22 mouse cellular contexts compared by ENCODE assay signal in the genomic region with DNA sequence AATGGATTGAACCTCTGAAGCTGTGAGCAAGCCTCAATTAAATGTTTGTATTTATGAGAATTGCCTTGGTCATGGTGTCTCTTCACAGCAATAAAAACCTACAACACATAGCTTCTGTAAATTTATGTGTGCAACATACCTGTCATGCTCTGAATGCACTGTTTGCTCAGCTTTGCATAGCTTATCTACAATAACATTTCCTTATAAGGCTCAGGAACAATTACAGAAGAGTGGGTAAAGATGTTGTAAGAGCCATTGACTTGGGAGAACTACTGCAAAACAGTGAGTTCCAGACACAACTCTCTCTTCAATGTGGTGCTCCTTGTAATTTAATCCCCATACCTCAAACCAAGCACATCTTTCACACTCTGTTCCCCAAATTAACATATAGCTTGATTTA.
"Had no signal": no experiment of that assay in that cellular context is flagged by ENCODE, and none has a peak within 500 bp of the region (broad histone marks: within the 10 kb centered on the region; RNA-seq: fewer than 3 reads in every experiment).

No protein-coding gene starts in this region.

- H3K27me3 ChIP-seq: heart, embryonic 12.5 days; hindbrain, embryonic 13.5 days; hindbrain, embryonic 15.5 days; limb, embryonic 12.5 days; liver, embryonic 13.5 days had no signal

- ATAC-seq: forebrain, postnatal 0 days; hindbrain, postnatal 0 days had no signal

- DNase-seq: forebrain, postnatal 0 days; gastrocnemius, postnatal 14 days; gastrocnemius, postnatal 36 days; heart, adult 18-20 months; heart, postnatal 10 days; kidney, adult 18-20 months; kidney, adult 9 months; kidney, postnatal 10 days; kidney, postnatal 25 days; kidney, postnatal 4 days; liver; liver, embryonic 13.5 days had no signal

- H3K4me3 ChIP-seq: heart, embryonic 10.5 days; heart, embryonic 12.5 days; hindbrain, embryonic 13.5 days; hindbrain, embryonic 15.5 days; layer of hippocampus, adult 2 months; left cerebral cortex, adult 2 months; limb, embryonic 10.5 days; limb, embryonic 12.5 days; liver, embryonic 13.5 days had no signal

- H3K27ac ChIP-seq: heart, embryonic 10.5 days; hindbrain, embryonic 13.5 days; hindbrain, embryonic 15.5 days; hindbrain, postnatal 0 days; layer of hippocampus, adult 2 months; left cerebral cortex, adult 2 months; limb, embryonic 10.5 days; limb, embryonic 12.5 days; liver, embryonic 13.5 days had no signal

- H3K9ac ChIP-seq: forebrain, postnatal 0 days; heart, embryonic 12.5 days; hindbrain, embryonic 13.5 days; hindbrain, embryonic 15.5 days; limb, embryonic 12.5 days; liver, embryonic 13.5 days had no signal

- H3K4me2 ChIP-seq: heart, embryonic 12.5 days; hindbrain, embryonic 13.5 days; hindbrain, embryonic 15.5 days; limb, embryonic 12.5 days; liver, embryonic 11.5 days; liver, embryonic 13.5 days had no signal

- H3K9me3 ChIP-seq: heart, embryonic 10.5 days; heart, embryonic 12.5 days; hindbrain, embryonic 13.5 days; hindbrain, embryonic 15.5 days; limb, embryonic 10.5 days; limb, embryonic 12.5 days; liver, embryonic 13.5 days had no signal

- H3K36me3 ChIP-seq: heart, embryonic 10.5 days; heart, embryonic 12.5 days; hindbrain, embryonic 13.5 days; hindbrain, embryonic 15.5 days; limb, embryonic 10.5 days; limb, embryonic 12.5 days; liver, embryonic 13.5 days had no signal

- H3K4me1 ChIP-seq: heart, embryonic 10.5 days; heart, embryonic 12.5 days; hindbrain, embryonic 13.5 days; hindbrain, embryonic 15.5 days; limb, embryonic 10.5 days; limb, embryonic 12.5 days; liver, embryonic 13.5 days had no signal
